Mouse (Mus musculus) bone marrow macrophage, adult 2 months (primary cell): Measurements from ENCODE around the gene Ppih.

Source experiments
- CTCF ChIP-seq: IDR thresholded peaks from 2 replicates; pipeline ENCODE4 v1.5.1; 2012; ENCODE audit warnings: low read depth, mild to moderate bottlenecking, low read length, moderate library complexity
- POLR2A ChIP-seq: IDR thresholded peaks from 2 replicates; pipeline ENCODE4 v1.6.1; 2012; ENCODE audit warnings: mild to moderate bottlenecking, low read depth, low read length, borderline replicate concordance

GRCm38 (mm10) chr4:119366758-119367526, 46.6 kb upstream of the Ppih start:
- TF ChIP-seq POLR2A = no peak
- TF ChIP-seq CTCF = no peak
